ENCODE assay signal across 8 mouse cellular contexts in genomic region chr19:58453581-58453980, GRCm38 (mm10). TPM values are rescaled to one million over a fixed set of nuclear protein-coding genes. Genes with fewer than 3 reads are reported as not detected.
DNase-seq lines count a peak whose midpoint lies in the region; ATAC-seq lines count a peak whose summit lies in the region.

No protein-coding gene starts in this region.

- H3K27me3 ChIP-seq in forebrain, embryonic 11.5 days (ENCODE audit: control insufficient read depth, insufficient read depth, low read length) = peaks cover 39% of the 10 kb centered on the region

- no peaks in the 10 kb centered on the region for H3K9me3 ChIP-seq in forebrain, embryonic 11.5 days (ENCODE audit: control insufficient read depth, low read length)

- peak overlapping the region; percentile 99 for H3K4me2 ChIP-seq in forebrain, embryonic 11.5 days (ENCODE audit: low read depth, low read length, severe bottlenecking)

- H3K4me1 ChIP-seq in forebrain, embryonic 11.5 days (replicated peaks; ENCODE audit: control insufficient read depth, insufficient read depth, low read length) = peaks cover 19% of the 10 kb centered on the region

- peak overlapping the region; percentile 46 for H3K4me3 ChIP-seq in forebrain, embryonic 11.5 days (ENCODE audit: low read depth, low read length)

- H3K27ac ChIP-seq in forebrain, embryonic 11.5 days (ENCODE audit: low read depth, low read length) = no peak overlapping the region

- intact Hi-C loops in heart, postnatal 25 days (cut with DNase I) = no loop called here

- no peaks in the 10 kb centered on the region for H3K36me3 ChIP-seq in forebrain, embryonic 11.5 days (ENCODE audit: control insufficient read depth, insufficient read depth, low read length)

- H3K9ac ChIP-seq in forebrain, embryonic 11.5 days (ENCODE audit: low read length) = peak overlapping the region; percentile 56

- no peak for ATAC-seq in forebrain, embryonic 11.5 days (replicated peaks; ENCODE audit: low FRiP score)
- ATAC-seq in megakaryocyte, adult 5-6 weeks (ENCODE audit: poor library complexity, severe bottlenecking) = peak; percentile 64

- 0% methylated on average over 22 of the region's 22 CpGs for WGBS in forebrain, embryonic 11.5 days

- DNase-seq in right cerebral cortex, postnatal 25 days = peak; percentile 15
- no peak for DNase-seq in right cerebral cortex, postnatal 36 days (ENCODE audit: low spot score in 2 of 2)
- peak; percentile 73 for DNase-seq in forebrain, embryonic 11.5 days (ENCODE audit: low spot score)
- peak; percentile 6 for DNase-seq in heart, postnatal 25 days (ENCODE audit: low spot score)
- peak; percentile 23 to 28 for DNase-seq in layer of hippocampus, postnatal 36 days
- peak; percentile 27 for DNase-seq in thymus, postnatal 14 days
- DNase-seq in cerebellum, adult 11 months = no peak

RNA-seq across cellular contexts. Expression of gene Gfra1, which starts 2.1 kb away (rescaled TPM):
- 9.6 and 10.0 TPM in 2 replicates for polyA plus RNA-seq in forebrain, embryonic 11.5 days (2014; fragmentation: Nextera tagmentation; extraction: Ambion mirVana)
- total RNA-seq in heart, postnatal 25 days (2021) = 1 to 10 TPM; 3.5 to 3.6 TPM
- total RNA-seq in layer of hippocampus, postnatal 36 days (2021) = 10 to 100 TPM; 62.0 to 64.5 TPM
- total RNA-seq in megakaryocyte, adult 5-6 weeks (2015) = 0.21 TPM in 1 of 2 replicates, not detected in the other
- total RNA-seq in megakaryocyte, adult 5-6 weeks (2017) = 0.28 and 0.48 TPM in 2 replicates

RNA-seq across cellular contexts. Expression of gene Ccdc172, which starts 58.2 kb away (rescaled TPM):
- not detected in 2 replicates for polyA plus RNA-seq in forebrain, embryonic 11.5 days (2014; fragmentation: Nextera tagmentation; extraction: Ambion mirVana)
- total RNA-seq in heart, postnatal 25 days (2021) = not detected
- total RNA-seq in layer of hippocampus, postnatal 36 days (2021) = not detected
- total RNA-seq in megakaryocyte, adult 5-6 weeks (2015) = not detected in 2 replicates
- total RNA-seq in megakaryocyte, adult 5-6 weeks (2017) = not detected in 2 replicates

Comparison
In these comparisons a context has a peak if more than half of its experiments do, and no peak if none do; other contexts are left out.
1. DNase-seq: peak in right cerebral cortex, postnatal 25 days (single experiment), forebrain, embryonic 11.5 days (single experiment), heart, postnatal 25 days (single experiment), layer of hippocampus, postnatal 36 days (2 of 2) and thymus, postnatal 14 days (single experiment); none in right cerebral cortex, postnatal 36 days (0 of 2) and cerebellum, adult 11 months (single experiment).
2. RNA of gene Gfra1, which starts 2.1 kb away (total RNA-seq): 62.0 to 64.5 TPM in layer of hippocampus, postnatal 36 days; 3.5 to 3.6 TPM in heart, postnatal 25 days and 0.21 to 0.48 TPM in megakaryocyte, adult 5-6 weeks; every median in the first group is over 10 times any median in the second.